Mouse (Mus musculus): Measurements from ENCODE around the gene Ccdc113.

The Ccdc113 gene

GRCm38 (mm10) chr8:95533584-95534387 lies at the start of gene Ccdc113:
Ccdc113 (plus strand) TSS chr8:95534085.
- DNase-seq (ENCODE audit: low spot score): peak; percentile 73

GRCm38 (mm10) chr8:95487800-95488697 lies 45.8 kb upstream of the Ccdc113 start:
- peak; percentile 47 for DNase-seq (ENCODE audit: low spot score)

- peak; percentile 95 for DNase-seq (ENCODE audit: low spot score)
Observed at GRCm38 (mm10) chr8:95488698-95489332, 45.1 kb upstream of the Ccdc113 start.

GRCm38 (mm10) chr8:95490006-95490405 lies 43.9 kb upstream of the Ccdc113 start, which contains the start of gene Csnk2a2:
Csnk2a2 (minus strand) TSS chr8:95490039.
- no peak for DNase-seq (ENCODE audit: low spot score)

GRCm38 (mm10) chr8:95492057-95492456 lies 41.8 kb upstream of the Ccdc113 start:
- no peak for DNase-seq (ENCODE audit: low spot score)

- DNase-seq (ENCODE audit: low spot score): no peak
Observed at GRCm38 (mm10) chr8:95495444-95495843, 38.4 kb upstream of the Ccdc113 start.

GRCm38 (mm10) chr8:95496420-95496819 lies 37.5 kb upstream of the Ccdc113 start:
- no peak for DNase-seq (ENCODE audit: low spot score)

- DNase-seq (ENCODE audit: low spot score): no peak
Observed at GRCm38 (mm10) chr8:95497821-95498220, 36.1 kb upstream of the Ccdc113 start.

GRCm38 (mm10) chr8:95499266-95500064 lies 34.4 kb upstream of the Ccdc113 start:
- DNase-seq (ENCODE audit: low spot score): no peak

- DNase-seq (ENCODE audit: low spot score): no peak
Observed at GRCm38 (mm10) chr8:95500436-95500835, 33.4 kb upstream of the Ccdc113 start.

- DNase-seq (ENCODE audit: low spot score): no peak
Observed at GRCm38 (mm10) chr8:95502431-95502830, 31.5 kb upstream of the Ccdc113 start.

- DNase-seq (ENCODE audit: low spot score): no peak
Observed at GRCm38 (mm10) chr8:95504835-95505234, 29.1 kb upstream of the Ccdc113 start.

GRCm38 (mm10) chr8:95505606-95506005 lies 28.3 kb upstream of the Ccdc113 start:
- no peak for DNase-seq (ENCODE audit: low spot score)

GRCm38 (mm10) chr8:95506245-95506644 lies 27.6 kb upstream of the Ccdc113 start:
- no peak for DNase-seq (ENCODE audit: low spot score)

- no peak for DNase-seq (ENCODE audit: low spot score)
Observed at GRCm38 (mm10) chr8:95512257-95512656, 21.6 kb upstream of the Ccdc113 start.

- no peak for DNase-seq (ENCODE audit: low spot score)
Observed at GRCm38 (mm10) chr8:95513219-95513618, 20.7 kb upstream of the Ccdc113 start.

GRCm38 (mm10) chr8:95516928-95517327 lies 17.0 kb upstream of the Ccdc113 start:
- DNase-seq (ENCODE audit: low spot score): no peak

- DNase-seq (ENCODE audit: low spot score): no peak
Observed at GRCm38 (mm10) chr8:95523991-95524390, 9.9 kb upstream of the Ccdc113 start.

- DNase-seq (ENCODE audit: low spot score): no peak
Observed at GRCm38 (mm10) chr8:95528194-95528593, 5.7 kb upstream of the Ccdc113 start.

GRCm38 (mm10) chr8:95528750-95529310 lies 5.1 kb upstream of the Ccdc113 start:
- no peak for DNase-seq (ENCODE audit: low spot score)

GRCm38 (mm10) chr8:95532206-95532605 lies 1.7 kb upstream of the Ccdc113 start:
- DNase-seq (ENCODE audit: low spot score): no peak
